Mouse (Mus musculus) ES-Bruce4 (cell line): Measurements from ENCODE around the gene Gm7879.

Source experiments
- CTCF ChIP-seq: IDR thresholded peaks from one replicate; pipeline ENCODE4 v1.8.1; 2011; ENCODE audit warnings: low read depth, low read length
- EP300 ChIP-seq: IDR thresholded peaks from 2 replicates; pipeline ENCODE4 v1.6.1; 2011; ENCODE audit warnings: low read depth, low read length; ENCODE audit not compliant: insufficient read depth
- POLR2A ChIP-seq: IDR thresholded peaks from one replicate; pipeline ENCODE4 v1.8.1; 2011; ENCODE audit warnings: low read length; ENCODE audit not compliant: insufficient read depth

- peak; percentile 8 for TF ChIP-seq POLR2A
- no peak for TF ChIP-seq CTCF
- peak; percentile 98 for TF ChIP-seq EP300
Measured at GRCm38 (mm10) chr5:43948111-43948743, 35.3 kb downstream of the Gm7879 start.
